21 mouse cellular contexts compared by ENCODE assay signal in the genomic region with DNA sequence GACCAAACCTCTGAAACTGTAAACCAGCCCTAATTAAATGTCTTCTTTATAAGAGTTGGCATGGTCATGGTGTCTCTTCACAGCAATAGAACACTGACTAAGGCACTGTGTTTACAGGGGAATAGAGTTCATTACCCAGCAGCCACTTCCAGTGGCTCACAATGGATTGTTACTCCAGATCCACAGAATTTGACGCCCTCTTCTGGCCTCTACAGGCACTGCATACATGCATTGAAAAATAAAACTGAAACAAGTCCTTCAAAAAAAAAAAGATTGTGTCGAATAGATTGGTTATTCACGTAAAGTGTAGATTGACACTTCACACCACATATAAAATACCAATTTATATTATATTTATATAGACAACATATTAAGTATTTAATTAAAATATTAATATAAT.
DNase-seq lines count a peak whose midpoint lies in the region; ATAC-seq and TF ChIP-seq lines count a peak whose summit lies in the region.
"Had no signal": no experiment of that assay in that cellular context is flagged by ENCODE, and none has a peak within 500 bp of the region (broad histone marks: within the 10 kb centered on the region; RNA-seq: fewer than 3 reads in every experiment).

No protein-coding gene starts in this region.

- ATAC-seq in midbrain, postnatal 0 days (ENCODE audit: low FRiP score) = no peak
- no peak for ATAC-seq in midbrain, embryonic 15.5 days (replicated peaks)
- ATAC-seq: forebrain, embryonic 13.5 days; forebrain, embryonic 16.5 days had no signal

- no peaks in the 10 kb centered on the region for H3K27me3 ChIP-seq in heart, adult 2 months (ENCODE audit: control insufficient read depth, insufficient read depth, low read length)
- no peaks in the 10 kb centered on the region for H3K27me3 ChIP-seq in midbrain, postnatal 0 days (ENCODE audit: insufficient read depth, low read length)
- H3K27me3 ChIP-seq in midbrain, embryonic 15.5 days (replicated peaks) = no peaks in the 10 kb centered on the region
- H3K27me3 ChIP-seq: forebrain, embryonic 13.5 days had no signal

- no peaks in the 10 kb centered on the region for H3K36me3 ChIP-seq in heart, adult 2 months (ENCODE audit: control insufficient read depth, insufficient read depth, low read length)
- H3K36me3 ChIP-seq in midbrain, postnatal 0 days (ENCODE audit: insufficient read depth, low read length) = no peaks in the 10 kb centered on the region
- H3K36me3 ChIP-seq in midbrain, embryonic 15.5 days (replicated peaks) = no peaks in the 10 kb centered on the region
- H3K36me3 ChIP-seq: forebrain, embryonic 10.5 days; hindbrain, embryonic 10.5 days had no signal

- no peak overlapping the region for H3K27ac ChIP-seq in heart, adult 2 months
- H3K27ac ChIP-seq in layer of hippocampus, adult 2 months = no peak overlapping the region
- H3K27ac ChIP-seq in midbrain, postnatal 0 days (ENCODE audit: low read depth, low read length) = no peak overlapping the region
- no peak overlapping the region for H3K27ac ChIP-seq in midbrain, embryonic 15.5 days
- H3K27ac ChIP-seq: forebrain, embryonic 10.5 days; forebrain, embryonic 13.5 days; hindbrain, embryonic 10.5 days; hindbrain, embryonic 14.5 days had no signal

- H3K4me2 ChIP-seq in midbrain, postnatal 0 days (ENCODE audit: low read depth, low read length, poor library complexity, severe bottlenecking) = no peak overlapping the region
- no peak overlapping the region for H3K4me2 ChIP-seq in midbrain, embryonic 15.5 days
- H3K4me2 ChIP-seq: forebrain, embryonic 13.5 days; heart, embryonic 11.5 days; hindbrain, embryonic 14.5 days had no signal

- no peak for TF ChIP-seq EP300 in heart, adult 2 months (IDR thresholded peaks at IDR 0.05; ENCODE audit: insufficient read depth, low read depth, low read length)

- H3K9ac ChIP-seq in heart, adult 2 months (ENCODE audit: low read depth, low read length) = no peak overlapping the region
- no peak overlapping the region for H3K9ac ChIP-seq in midbrain, postnatal 0 days (replicated peaks; ENCODE audit: low read length, poor library complexity, severe bottlenecking)
- no peak overlapping the region for H3K9ac ChIP-seq in midbrain, embryonic 15.5 days
- H3K9ac ChIP-seq: forebrain, embryonic 13.5 days; hindbrain, embryonic 14.5 days had no signal

- H3K9me3 ChIP-seq in midbrain, postnatal 0 days (ENCODE audit: low read length) = no peaks in the 10 kb centered on the region
- H3K9me3 ChIP-seq in midbrain, embryonic 15.5 days = no peaks in the 10 kb centered on the region
- H3K9me3 ChIP-seq: forebrain, embryonic 10.5 days; forebrain, embryonic 13.5 days; hindbrain, embryonic 10.5 days had no signal

- intact Hi-C loops in heart, adult 2 months (cut with DNase I) = no loop called here

- no peak overlapping the region for H3K4me3 ChIP-seq in heart, adult 2 months
- no peak overlapping the region for H3K4me3 ChIP-seq in layer of hippocampus, adult 2 months
- no peak overlapping the region for H3K4me3 ChIP-seq in midbrain, postnatal 0 days (ENCODE audit: low read depth, low read length)
- no peak overlapping the region for H3K4me3 ChIP-seq in midbrain, embryonic 15.5 days
- H3K4me3 ChIP-seq: forebrain, embryonic 10.5 days; forebrain, embryonic 13.5 days; hindbrain, embryonic 10.5 days had no signal

- WGBS in heart, adult 2 months = 64% methylated on average over 3 of the region's 3 CpGs
- 66% methylated on average over 3 of the region's 3 CpGs for WGBS in midbrain, postnatal 0 days
- 70% methylated on average over 3 of the region's 3 CpGs for WGBS in midbrain, embryonic 15.5 days

- 0 out of 2 replicates have a peak, but pooled peaks have one; percentile 4 for TF ChIP-seq CTCF in heart, adult 2 months (IDR thresholded peaks at IDR 0.05)
- peak; percentile 52 for TF ChIP-seq CTCF in layer of hippocampus, adult 2 months (conservative IDR thresholded peaks at IDR 0.05)
- peak; percentile 32; the same call in 1 of the 2 replicates for TF ChIP-seq CTCF in midbrain, postnatal 0 days (IDR thresholded peaks at IDR 0.05)

- no peak for TF ChIP-seq POLR2A in heart, adult 2 months (IDR thresholded peaks at IDR 0.05; ENCODE audit: insufficient read depth, low read depth, low read length)

- H3K79me2 ChIP-seq in heart, adult 2 months (replicated peaks; ENCODE audit: control insufficient read depth, insufficient read depth, low read length) = no peaks in the 10 kb centered on the region

- DNase-seq in heart, adult 2 months = no peak
- DNase-seq in heart, postnatal 4 days = no peak
- DNase-seq in layer of hippocampus, adult 2 months (ENCODE audit: low spot score in 2 of 2) = no peak
- DNase-seq in layer of hippocampus, adult 9-10 months (ENCODE audit: low spot score) = no peak
- DNase-seq in midbrain, postnatal 0 days (ENCODE audit: low spot score) = no peak
- no peak for DNase-seq in ovary, postnatal 10 days (ENCODE audit: low spot score)
- DNase-seq in lung, postnatal 14 days = no peak
- DNase-seq: adrenal gland, postnatal 10 days; adrenal gland, postnatal 36 days; cerebellum, adult 18-20 months; cerebellum, adult 9-10 months; cerebellum, postnatal 14 days; gastrocnemius, postnatal 10 days; gastrocnemius, postnatal 36 days had no signal

- H3K4me1 ChIP-seq in heart, adult 2 months (ENCODE audit: control insufficient read depth, insufficient read depth, low read length) = no peaks in the 10 kb centered on the region
- H3K4me1 ChIP-seq in midbrain, postnatal 0 days (ENCODE audit: insufficient read depth, low read length) = no peaks in the 10 kb centered on the region
- no peaks in the 10 kb centered on the region for H3K4me1 ChIP-seq in midbrain, embryonic 15.5 days
- H3K4me1 ChIP-seq: forebrain, embryonic 10.5 days; forebrain, embryonic 13.5 days; hindbrain, embryonic 10.5 days had no signal
